Mouse (Mus musculus) lung, adult 18-20 months (tissue): Measurements from ENCODE around the gene Babam1.

Experiments
- DNase-seq, 2 experiments: peaks; one replicate each; pipeline ENCODE4 v3.0.0; 2022; ENCODE audit warnings: mixed read lengths in 2 of 2

Babam1 gene

DNA sequence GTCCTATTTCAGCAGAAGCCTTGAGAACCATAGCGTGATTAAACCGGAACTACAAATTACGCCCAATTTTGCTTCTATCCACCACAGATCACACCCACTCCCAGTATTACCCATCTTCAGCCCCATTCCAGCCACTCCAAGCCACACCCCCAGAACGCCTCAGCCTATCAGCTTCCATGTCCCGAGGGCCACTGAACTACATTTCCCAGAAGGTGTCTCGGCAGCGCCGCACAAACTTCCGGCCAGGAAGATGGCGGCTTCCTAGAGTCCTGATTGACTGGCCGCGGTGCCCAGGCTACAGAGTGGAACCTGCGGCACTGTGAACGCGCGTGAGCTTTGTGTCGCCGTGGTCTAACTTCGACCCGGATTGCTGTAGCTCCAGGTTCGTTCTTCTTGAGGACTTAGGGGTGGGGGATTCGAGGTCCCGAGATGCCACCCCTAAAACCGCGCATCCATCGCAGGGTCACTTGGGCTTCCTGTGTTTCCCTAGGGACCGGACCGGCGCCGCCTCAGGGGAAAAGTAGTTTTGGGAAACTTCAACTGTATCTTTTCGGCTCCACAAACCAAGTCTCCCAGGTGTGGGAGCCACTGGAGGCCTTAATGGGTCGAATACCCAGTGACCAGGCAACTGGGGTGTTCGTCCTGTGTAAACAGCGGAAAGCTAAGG, at the start of gene Babam1:
Gene Babam1 (plus strand): TSS at position 223 of the 667 bp plus-strand sequence.
- DNase-seq, result peak; percentile 96 to 97

DNA sequence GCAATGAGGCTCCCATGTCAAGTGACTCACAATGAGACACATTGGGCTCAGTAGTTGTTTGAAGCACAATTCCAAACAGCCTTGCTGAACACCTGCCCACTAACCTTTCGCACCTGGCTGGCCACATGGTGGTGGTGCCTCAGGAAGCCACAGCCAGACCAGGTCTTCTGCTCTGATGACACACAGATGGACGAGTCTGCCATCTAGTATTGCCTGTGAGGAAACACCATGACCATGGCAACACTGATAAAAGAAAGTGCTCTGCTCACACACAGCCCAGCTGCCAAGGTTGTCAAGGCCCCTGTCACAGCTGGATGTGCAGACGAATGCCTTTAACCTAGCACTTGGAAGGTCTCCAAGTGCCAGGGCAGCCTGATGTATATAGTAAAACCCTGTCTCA, 45.5 kb upstream of the Babam1 start:
- DNase-seq, result no peak

DNA sequence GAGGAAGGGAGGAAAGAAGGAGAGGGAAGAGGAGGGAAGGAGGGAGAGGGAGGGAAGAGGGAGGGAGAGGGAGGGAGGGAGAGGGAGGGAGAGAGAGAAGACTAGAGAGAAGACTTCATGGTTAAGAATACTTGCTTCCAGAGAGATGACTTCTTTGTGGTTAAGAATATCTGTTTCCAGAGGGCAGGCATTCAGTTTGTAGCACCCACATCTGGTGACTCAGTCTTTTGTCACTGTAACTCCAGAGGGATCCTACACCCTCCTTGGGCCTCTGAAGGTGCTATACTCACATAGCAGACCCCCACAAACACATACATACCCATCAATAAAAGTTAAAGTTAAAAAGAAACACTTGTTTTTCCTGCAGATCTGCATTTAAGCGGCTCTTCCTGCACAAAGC, 45.1 kb upstream of the Babam1 start:
- DNase-seq, result no peak

DNA sequence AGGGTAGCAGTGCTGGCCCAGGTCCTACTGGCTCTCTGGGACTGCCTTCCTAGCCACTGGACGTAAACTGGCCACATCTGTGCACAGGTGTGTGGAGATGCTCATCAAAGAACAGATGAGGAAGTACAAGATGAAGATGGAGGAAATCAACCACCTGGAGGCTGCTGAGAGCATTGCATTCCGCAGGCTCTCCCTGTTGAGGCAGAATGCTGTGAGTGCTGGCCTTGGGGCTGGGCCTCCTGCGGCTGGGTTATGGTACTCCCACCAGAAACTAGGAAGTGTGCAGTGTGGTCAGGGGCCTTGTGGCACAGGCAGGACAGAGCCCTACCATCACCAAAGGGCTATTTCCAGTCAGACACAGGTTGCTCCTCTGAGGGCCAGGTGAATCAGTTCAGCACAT, 38.6 kb upstream of the Babam1 start:
- no peak for DNase-seq

DNA sequence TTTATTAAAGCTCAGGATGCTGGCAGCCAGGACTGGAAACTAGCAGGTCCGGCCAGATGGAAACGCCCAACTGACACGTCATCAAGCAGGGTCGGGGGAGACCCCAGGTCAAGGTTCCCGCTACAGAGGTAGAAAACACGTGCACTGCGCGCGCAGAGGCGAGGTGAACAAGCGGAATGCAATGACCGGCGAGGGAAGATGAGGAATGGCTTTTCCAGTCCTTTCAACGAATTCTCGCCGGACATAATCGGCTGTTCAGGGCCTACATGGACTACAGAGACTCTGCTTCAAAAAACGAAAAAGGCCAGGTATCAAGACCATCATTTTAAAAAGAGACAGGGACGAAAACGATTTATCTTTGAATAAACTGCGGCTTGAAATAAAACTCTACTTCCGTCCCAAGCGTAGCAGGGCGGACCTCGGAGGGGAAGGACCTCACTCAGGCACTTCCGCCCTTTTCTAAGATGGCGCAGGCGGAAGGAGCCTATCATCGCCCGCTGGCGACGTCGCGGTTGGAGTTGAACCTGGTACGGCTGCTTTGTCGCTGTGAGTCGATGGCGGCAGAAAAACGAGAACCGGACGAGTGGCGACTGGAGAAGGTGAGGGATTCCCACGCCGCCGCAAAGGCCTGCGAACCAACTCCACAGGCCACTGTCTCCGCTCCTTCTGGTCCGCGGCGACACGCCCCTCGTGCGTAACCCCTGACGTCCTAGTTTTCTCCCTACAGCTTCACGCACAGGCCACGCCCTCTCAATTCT, 29.7 kb upstream of the Babam1 start, which contains the start of gene Use1:
Gene Use1 (plus strand): TSS at position 78 of the 758 bp plus-strand sequence.
- peak; percentile 94 to 95 for DNase-seq

DNA sequence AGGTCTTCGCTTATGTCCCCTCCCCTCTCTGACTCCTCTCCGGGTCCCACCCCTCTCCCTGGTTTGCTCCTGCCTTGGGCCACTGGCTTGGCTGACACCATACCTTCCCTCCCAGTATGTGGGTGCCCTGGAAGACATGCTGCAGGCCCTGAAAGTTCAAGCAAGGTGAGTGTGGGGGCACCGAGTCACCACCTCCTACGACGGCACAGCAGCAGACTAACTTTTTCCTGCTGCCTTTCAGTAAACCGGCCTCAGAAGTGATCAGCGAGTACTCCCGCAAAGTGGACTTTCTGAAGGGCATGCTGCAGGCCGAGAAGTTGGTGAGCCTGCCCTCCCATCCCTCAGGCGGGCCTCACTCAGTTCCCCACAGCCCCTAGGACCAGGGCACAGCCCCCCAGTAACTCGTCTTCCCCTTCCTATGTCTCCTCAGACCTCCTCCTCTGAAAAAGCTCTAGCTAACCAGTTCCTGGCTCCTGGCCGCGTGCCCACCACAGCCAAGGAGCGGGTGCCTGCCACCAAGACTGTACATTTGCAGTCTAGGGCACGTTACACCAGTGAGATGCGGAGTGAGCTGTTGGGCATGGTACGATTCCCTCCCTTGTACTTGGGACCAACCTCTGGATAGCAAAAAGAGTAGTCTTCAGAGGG, 29.0 kb upstream of the Babam1 start:
- DNase-seq, result no peak

DNA sequence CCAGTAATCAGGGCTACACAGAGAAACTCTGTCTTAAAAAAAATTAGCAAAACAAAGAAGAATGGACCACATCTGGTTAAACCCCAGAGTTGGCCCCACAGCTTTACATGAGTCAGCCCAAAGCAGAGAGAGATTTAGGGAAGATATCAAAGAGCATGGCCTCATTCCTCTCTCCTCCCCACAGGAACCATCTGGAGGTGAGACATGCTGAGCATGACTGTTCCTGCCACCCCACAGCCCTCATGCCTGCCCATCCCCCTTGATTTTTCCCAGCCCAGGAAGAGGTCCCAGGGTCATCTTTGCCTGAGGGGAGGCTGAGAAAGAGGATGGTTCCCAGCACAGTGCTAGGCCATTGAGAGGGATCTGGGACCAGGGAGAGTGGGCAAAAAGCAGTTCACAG, 28.3 kb upstream of the Babam1 start:
- no peak for DNase-seq

DNA sequence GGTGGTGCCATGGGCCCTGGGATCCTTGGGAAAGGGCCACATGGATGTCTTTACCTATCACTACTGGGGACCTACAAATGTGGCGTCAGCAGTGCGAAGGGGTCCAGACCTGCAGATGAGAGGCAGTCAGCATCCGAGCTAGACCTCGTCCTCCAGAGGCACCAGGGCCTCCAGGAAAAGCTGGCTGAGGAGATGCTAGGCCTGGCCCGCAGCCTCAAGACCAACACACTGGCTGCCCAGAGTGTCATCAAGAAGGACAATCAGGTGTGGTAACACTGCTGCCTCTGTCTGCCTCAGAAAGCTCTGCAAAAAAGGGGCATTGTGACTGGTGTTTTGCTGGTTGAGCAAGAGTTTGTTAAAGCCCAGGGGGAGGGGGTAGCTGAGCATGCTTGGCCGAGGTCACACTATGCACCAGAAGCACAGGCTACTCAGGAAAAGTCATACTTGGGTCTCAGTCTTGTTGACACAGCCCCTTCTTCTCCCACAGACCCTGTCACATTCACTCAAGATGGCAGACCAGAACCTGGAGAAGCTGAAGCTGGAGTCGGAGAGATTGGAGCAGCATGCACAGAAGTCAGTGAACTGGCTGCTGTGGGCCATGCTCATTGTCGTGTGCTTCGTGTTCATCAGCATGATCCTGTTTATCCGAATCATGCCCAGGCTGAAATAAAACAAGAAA, 27.5 kb upstream of the Babam1 start:
- DNase-seq, result no peak

DNA sequence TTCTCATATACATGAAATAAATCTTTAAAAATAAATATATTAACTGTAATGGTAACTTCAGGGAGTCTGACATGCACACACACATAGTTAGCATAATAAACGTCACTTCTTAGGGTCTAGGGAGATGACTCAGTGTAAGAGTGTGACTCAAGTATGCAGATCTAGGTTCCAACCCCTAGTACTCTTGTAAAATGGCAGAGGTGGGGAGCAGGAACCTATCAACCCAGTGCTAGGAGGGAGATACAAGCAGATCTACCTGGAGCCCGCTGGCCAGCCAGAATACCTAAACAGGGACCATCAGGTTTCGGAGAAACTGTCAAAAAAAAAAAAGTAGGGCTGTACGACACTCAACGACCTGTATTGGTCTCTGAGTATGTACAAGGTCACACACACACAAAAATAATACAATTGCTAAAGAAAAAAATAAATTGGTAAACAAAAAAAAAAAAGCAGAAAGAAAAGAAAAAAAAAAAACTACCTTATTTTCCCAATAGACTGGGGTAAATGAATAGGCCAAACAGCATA, 25.9 kb upstream of the Babam1 start:
- DNase-seq, result no peak

DNA sequence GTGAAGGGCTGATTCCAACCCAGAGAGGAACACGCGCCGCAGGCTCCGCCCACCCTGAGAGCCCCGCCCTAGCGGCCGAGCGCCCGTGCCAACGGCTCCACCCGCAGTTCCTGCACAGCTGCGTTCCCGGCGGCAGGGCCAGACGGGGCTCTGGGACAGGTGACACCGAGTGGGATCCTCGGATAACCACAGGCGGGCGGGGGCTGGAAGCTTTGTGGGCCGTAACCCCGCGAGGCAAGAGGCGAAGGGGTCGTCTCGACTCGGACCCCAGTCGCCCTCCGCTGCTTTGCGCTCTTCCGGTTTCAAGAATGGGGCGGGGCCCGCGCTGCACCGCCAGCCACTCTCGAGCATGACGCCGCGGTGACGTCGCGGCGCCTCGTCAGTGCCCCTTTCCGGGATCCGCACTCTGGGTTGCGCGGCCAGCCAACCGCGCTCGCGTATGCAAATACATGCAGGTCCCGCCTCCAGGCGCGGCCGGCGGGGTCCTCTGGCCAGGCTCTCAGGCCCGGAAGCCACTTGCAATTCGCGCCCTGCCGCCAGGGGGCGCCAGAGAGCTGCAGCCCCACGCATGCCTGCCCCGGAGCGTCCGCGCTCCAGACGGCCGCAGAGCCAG, 25.3 kb upstream of the Babam1 start, which contains the start of gene Ocel1:
Gene Ocel1 (plus strand): TSS at position 63 of the 613 bp plus-strand sequence.
- peak; percentile 98 to 99 for DNase-seq

DNA sequence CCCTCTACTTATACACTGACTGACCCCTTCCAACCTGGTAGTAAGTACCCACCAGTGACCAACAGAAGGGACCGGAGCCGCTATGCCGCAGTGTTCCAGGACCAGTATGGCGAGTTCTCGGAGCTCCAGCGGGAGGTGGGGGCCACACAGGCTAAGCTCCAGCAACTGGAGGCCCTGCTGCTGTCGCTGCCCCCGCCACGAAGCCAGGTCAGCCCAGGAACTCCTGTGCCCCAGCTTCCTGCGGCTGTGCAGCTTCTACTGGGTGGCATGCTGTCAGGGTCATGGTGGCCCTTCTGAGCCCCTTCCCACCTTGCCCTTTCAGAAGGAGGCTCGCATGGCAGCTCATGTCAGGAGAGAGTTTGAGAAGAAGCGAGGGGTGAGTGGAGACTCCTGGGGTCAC, 24.2 kb upstream of the Babam1 start:
- no peak for DNase-seq

DNA sequence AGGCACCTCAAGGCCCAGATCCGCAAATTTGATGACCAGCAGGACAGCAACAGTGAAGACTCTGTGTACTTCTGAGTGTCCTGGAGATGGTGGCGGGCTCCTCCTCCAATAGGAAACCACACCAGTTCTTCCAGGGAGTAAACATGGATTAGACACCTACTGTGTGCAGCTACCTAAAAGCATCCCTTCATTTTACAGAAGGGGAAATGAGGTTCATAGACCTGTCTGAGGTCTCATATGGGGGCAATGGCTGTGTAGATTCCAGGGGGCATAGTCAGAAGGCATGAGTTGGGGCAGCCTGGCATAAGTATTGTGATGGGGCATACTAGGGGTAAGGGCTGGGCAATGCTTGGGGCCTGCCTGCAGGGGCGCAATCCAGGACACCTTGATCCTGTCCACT, 23.7 kb upstream of the Babam1 start:
- DNase-seq, result no peak

DNA sequence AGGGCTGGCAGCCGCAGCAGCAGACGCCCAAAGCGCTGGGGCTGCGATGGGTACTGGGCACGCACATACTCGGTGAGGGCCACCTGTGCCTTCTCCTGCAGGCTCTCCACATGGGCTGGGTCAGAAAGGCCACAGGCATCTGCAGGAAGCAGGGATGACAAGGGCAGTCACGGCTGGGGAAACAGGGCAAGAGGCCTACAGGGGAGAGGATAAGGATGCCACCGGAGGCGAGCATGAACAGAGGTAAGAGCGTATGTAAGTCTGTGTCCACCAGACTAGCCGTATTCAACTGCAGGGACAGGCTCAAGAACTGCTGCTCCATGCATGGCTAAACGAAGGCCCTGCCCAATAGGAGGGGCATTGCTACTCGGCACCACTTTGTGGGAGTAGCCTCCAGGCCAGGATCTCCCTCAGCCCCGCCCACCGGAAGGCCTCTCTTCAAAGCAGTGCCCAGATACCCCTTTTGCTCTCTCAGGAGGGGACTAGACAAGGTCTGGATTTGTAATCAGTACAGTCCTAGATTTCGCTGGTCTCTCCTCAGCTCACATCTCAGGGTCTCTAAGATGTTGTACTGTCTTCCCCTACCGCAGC, 21.9 kb upstream of the Babam1 start:
- DNase-seq, result peak in 1 of 2 experiments; percentile 36

DNA sequence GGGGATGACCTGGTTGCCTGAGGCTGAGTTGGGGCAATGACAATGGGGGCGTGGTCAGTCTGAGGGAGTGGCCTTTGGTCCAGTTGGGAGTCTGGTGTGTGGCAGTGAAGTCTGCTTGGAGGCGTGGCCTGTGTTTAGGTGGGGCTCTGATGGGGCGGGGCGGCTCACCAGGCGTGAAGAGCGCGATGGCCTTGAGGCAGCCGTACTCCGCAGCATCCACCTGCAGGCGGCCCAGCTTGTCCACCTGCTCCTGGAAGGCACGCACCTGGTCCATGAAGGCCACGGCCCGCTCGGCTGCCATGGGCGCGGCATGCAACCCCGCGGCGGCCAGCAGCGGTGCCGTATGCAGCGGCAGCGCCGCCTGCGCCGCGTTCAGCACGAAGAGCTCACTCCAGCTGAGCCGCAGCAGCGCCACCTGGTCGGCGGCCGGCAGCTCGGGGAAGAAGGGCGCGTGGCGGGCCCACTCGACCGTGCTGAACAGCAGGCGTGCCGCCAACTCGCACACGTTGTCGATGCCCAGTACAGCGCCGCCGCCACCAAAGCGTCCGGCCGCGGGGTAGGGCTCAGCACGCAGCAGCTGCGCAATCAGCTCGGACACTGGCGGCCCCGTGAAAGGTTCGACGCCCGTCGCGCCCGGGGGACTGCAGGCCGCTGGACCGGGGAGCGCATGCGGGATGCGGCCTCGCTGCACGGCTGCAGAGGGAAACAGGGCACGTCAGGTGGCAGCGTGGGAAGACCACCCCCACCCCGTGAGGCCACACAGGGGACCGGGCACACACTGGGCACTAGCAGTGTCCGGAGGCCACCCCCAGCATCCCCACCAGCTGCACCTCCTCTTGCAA, 20.9 kb upstream of the Babam1 start:
- peak; percentile 80 to 85 for DNase-seq

DNA sequence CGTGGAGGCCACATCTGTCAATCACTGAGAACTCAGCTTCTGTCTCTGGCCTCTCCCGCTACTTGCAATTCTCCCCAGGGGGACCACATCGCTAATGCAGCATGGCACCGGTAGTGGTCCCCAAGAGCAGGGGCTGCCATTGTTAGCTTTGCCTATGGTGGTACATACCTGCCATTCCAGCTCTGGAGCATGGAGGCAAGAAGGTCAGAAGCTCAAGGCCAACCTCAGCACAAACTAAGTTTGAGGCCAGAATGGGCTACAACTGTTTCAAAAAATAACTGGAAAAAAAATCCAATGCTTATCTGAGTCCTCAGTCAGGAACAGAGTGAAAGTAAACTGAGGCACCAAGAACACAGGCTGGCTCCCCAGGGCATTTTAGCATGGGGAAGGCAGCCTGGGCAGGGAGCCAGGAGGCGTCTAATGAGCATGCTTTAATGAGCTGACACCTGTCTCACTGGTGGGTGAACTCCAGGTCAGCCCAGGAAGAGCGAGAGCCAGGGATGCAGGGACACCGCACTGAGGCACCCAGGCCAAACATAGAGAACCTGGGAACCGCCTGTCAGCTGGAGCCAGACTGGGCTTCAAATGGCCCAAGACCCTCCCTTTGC, 20.1 kb upstream of the Babam1 start:
- DNase-seq, result no peak

DNA sequence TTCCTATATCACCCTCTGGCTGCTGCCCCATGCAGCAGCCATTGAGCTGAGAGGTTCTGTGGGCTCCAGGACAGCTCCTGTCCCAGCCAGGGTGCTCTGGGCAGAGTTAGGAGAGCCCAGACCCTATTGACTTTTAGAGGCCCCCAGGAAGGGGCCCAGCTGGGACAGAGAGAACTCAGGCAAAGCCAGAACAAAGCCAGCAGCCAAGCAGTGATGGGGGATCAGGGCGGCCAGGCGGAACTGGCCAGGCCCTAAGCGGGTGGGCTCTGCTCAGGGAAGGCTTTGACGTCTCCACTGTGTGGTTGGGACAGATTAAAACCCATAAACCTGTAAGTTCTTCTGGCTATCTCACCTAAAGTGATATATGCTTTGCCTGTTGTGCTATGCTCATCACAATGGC, 17.7 kb upstream of the Babam1 start:
- no peak for DNase-seq

DNA sequence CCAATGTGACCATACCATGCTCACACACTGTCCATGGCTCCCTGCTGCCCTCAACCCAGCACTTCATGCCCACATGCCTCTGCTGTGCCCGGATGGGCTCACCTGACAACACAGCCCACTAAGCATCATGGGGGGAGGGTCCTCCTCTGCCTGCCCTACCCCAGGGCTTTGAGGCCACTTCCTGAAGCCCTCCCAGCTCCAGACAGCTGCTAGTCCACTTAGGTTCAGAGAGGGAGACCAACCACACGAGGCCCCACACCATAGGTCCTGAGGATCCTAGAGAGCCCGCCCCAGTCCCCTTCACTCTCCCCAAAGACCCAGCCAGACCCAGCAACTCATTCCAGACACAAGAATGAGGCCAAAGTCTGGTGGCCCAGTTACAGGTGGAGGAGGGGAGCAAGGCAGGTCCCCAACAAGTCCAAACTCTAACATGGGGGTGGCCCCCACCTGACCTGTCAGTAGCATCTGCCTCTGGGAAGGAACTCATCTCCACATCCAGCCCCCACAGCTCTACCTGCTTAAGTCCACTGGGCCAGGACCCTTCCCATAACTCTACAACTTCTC, 17.1 kb upstream of the Babam1 start:
- DNase-seq, result no peak

DNA sequence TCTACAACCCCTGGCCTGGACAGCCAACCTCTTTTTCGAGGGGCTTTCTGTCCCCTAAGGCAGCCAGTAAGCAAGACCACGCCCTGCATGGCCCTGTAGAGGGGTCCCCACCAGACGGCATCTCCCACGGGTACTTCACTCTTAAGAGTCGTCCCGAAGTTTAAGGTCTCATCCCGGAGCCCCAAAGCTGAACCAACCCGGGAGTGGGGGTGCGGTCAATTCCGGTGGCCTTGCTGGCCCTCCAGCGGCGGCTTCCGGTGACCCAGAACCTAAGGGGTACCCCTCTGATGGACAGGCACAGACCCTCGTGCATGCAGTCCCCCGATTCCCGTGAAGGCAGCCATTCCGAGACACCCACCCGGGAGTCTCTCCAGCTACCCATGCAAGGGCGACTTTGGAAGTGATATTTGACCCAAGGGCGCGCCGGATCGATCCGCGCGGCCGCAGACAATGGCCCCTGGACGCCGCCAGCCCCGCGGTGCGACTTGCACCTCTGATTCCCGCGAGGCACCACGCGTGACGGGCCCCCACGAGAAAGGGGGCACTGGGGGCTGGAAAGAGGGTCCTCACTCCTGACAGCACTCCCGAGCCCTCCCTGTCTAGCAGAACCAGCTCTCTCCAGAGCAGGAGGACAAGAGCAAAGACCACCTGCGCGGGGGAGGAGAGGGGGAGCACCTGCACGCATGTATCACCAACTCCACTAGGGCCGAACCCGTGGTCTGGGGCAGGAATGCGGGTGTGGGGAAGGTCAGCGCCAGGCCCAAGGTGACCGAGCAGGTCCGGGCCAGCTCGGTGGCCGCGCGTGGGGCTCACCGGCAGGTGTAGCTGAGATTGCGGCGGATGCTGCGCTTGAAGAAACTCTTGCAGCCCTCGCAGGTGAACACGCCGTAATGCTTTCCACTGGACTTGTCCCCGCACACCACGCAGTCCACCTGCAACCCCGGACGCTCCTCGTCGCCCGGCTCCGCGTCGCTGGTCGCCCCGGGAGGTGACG, 16.2 kb upstream of the Babam1 start:
- peak in 1 of 2 experiments; percentile 45 for DNase-seq

DNA sequence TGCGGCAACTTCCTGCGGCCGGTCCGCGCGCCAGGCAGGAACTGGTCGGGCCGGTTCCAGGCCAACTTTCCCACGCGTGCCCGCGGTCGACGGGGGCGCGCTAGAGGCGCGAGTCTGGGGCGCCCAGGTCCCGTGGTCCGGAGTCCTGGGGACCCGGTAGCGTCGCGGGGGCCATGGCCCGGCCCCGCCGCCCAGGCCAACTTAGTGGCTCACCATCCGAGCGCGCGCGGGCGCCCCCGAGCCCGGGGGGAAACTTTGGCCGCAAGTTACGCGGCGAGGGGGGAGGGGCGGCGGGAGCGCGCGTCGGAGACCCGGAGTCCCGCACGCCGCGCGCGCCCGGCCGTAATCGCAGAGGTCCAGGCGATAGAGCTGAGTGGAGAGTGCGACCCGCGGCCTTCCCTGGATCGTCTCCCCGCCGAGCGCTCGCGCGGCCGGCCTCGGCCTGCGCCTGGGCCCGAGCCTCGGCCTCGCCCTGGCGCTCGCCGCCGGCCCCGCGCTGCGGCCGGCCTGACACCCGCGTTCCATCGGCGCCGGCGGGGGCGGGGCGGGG, 15.2 kb upstream of the Babam1 start, which contains the start of gene Nr2f6:
Gene Nr2f6 (minus strand): TSS at position 540 of the 550 bp plus-strand sequence.
- peak; percentile 81 to 85 for DNase-seq
